Mouse (Mus musculus) layer of hippocampus, adult 2 months (tissue): Measurements from ENCODE around the gene Rhox3g. TPM values are rescaled to one million over a fixed set of nuclear protein-coding genes. Genes with fewer than 3 reads are reported as not detected.
"Not testable (repeated sequence)": the region's sequence is repeated elsewhere in the genome, so short reads cannot be mapped to it uniquely, and the experiment has no call there.

Experiments used
- DNase-seq, 2 experiments: peaks; one replicate each; pipeline ENCODE4 v3.0.0; 2022; ENCODE audit warnings: low spot score in 2 of 2
- H3K27ac ChIP-seq: fragments of 200-600 bp; 2 replicates; pipeline ENCODE4 v1.8.1; 2022
- H3K4me3 ChIP-seq: fragments of 200-600 bp; 2 replicates; pipeline ENCODE4 v1.8.1; 2022; ENCODE audit warnings: mild to moderate bottlenecking
- long read RNA-seq, 2 experiments: library from polyadenylated mRNA; stranded (forward); transcript quantifications; one replicate each; pipeline ENCODE4 v2.0.0; 2021; ENCODE audit warnings: borderline mapping rate in 2 of 2
- total RNA-seq, 2 experiments: library from RNA; stranded (reverse); gene quantifications; 2 replicates each; pipeline ENCODE4 v1.2.3; 2021

Rhox3g gene
- total RNA-seq, result not detected
- long read RNA-seq, experiment 1, result 0 reads
- long read RNA-seq, experiment 2, result 0 reads

- not testable (repeated sequence) for H3K4me3 ChIP-seq, H3K27ac ChIP-seq, DNase-seq
Measured at GRCm38 (mm10) chrX:37628512-37628911, at the start of gene Rhox3g. Gene Rhox3g (minus strand): TSS chrX:37628612.

GRCm38 (mm10) chrX:37673177-37673576 is 44.8 kb upstream of the Rhox3g start, which contains the start of gene Rhox2h:
Gene Rhox2h (minus strand): TSS chrX:37673277.
- H3K4me3 ChIP-seq, H3K27ac ChIP-seq, DNase-seq: not testable (repeated sequence)

GRCm38 (mm10) chrX:37668664-37669063 is 40.3 kb upstream of the Rhox3g start, which contains the start of gene Rhox3h:
Gene Rhox3h (minus strand): TSS chrX:37668764.
- not testable (repeated sequence) for H3K4me3 ChIP-seq, H3K27ac ChIP-seq, DNase-seq

- H3K27ac ChIP-seq, DNase-seq, H3K4me3 ChIP-seq: not testable (repeated sequence)
Measured at GRCm38 (mm10) chrX:37651227-37651626, 22.8 kb upstream of the Rhox3g start, which contains the start of gene Rhox4g. Gene Rhox4g (minus strand): TSS chrX:37651327.

GRCm38 (mm10) chrX:37643370-37643769 is 15.0 kb upstream of the Rhox3g start, which contains the start of gene Rhox2g:
Gene Rhox2g (minus strand): TSS chrX:37643470.
- not testable (repeated sequence) for H3K4me3 ChIP-seq, DNase-seq, H3K27ac ChIP-seq

- not testable (repeated sequence) for H3K4me3 ChIP-seq
Measured at GRCm38 (mm10) chrX:37607604-37608003, 20.8 kb downstream of the Rhox3g start, which contains the start of gene Rhox4f. Gene Rhox4f (minus strand): TSS chrX:37607704.

GRCm38 (mm10) chrX:37580692-37581091 is 47.7 kb downstream of the Rhox3g start, which contains the start of gene Rhox3f:
Gene Rhox3f (plus strand): TSS chrX:37580992.
- not testable (repeated sequence) for DNase-seq, H3K4me3 ChIP-seq, H3K27ac ChIP-seq

More at GRCm38 (mm10) chrX:37607604-37608003, 20.8 kb downstream of the Rhox3g start, which contains the start of gene Rhox4f:
- not testable (repeated sequence) for H3K27ac ChIP-seq, DNase-seq

Other genes with a start within 250 kb of the Rhox3g start
- not detected for gene Rhox3a2, start 248.6 kb downstream of the Rhox3g start, total RNA-seq
- not detected for gene Rhox4a2, start 237.8 kb downstream of the Rhox3g start, total RNA-seq
- not detected for gene Rhox2b, start 216.5 kb downstream of the Rhox3g start, total RNA-seq
- not detected for gene Rhox4b, start 196.1 kb downstream of the Rhox3g start, total RNA-seq
- gene Rhox2c, start 174.9 kb downstream of the Rhox3g start, total RNA-seq, result not detected
- gene Rhox3c, start 170.0 kb downstream of the Rhox3g start, total RNA-seq, result not detected
- not detected for gene Rhox4c, start 148.3 kb downstream of the Rhox3g start, total RNA-seq
- gene Rhox2d, start 135.2 kb downstream of the Rhox3g start, total RNA-seq, result not detected
- not detected for gene Rhox4d, start 114.3 kb downstream of the Rhox3g start, total RNA-seq
- not detected for gene Rhox2e, start 98.2 kb downstream of the Rhox3g start, total RNA-seq
- gene Rhox3e, start 86.6 kb downstream of the Rhox3g start, total RNA-seq, result not detected
- gene Rhox4e, start 71.2 kb downstream of the Rhox3g start, total RNA-seq, result not detected
- not detected for gene Rhox2f, start 57.2 kb downstream of the Rhox3g start, total RNA-seq
- gene Rhox3f, start 47.6 kb downstream of the Rhox3g start, total RNA-seq, result not detected
- gene Rhox4f, start 20.9 kb downstream of the Rhox3g start, total RNA-seq, result not detected
- not detected for gene Rhox2g, start 14.9 kb upstream of the Rhox3g start, total RNA-seq
- gene Rhox4g, start 22.7 kb upstream of the Rhox3g start, total RNA-seq, result not detected
- gene Rhox3h, start 40.2 kb upstream of the Rhox3g start, total RNA-seq, result not detected
- not detected for gene Rhox2h, start 44.7 kb upstream of the Rhox3g start, total RNA-seq
- not detected for gene Rhox5, start 176.2 kb upstream of the Rhox3g start, total RNA-seq
- gene Rhox6, start 198.3 kb upstream of the Rhox3g start, total RNA-seq, result not detected
- not detected for gene Rhox7a, start 203.1 kb upstream of the Rhox3g start, total RNA-seq